In the genomic region with DNA sequence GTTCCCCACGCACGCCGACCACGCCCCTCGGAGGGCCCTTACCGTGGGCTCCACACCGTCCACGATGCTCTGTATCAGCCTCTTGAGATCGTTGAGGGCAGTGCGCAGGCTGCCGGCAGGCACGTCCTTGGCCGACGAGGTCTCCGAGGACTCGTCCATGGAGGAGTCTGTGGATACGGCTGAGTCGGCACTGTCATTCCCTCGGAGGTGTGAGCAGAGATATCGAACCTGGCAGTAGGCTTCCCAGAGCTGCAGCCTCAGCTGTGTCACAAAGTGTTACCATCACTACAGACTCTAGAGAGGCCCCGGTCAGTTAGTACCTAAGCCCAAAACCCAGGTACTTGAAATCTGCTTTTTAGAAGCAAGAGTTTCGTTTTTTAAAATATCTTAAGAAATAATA, we compare ENCODE assay signal across 27 mouse cellular contexts. TPM values are rescaled to one million over a fixed set of nuclear protein-coding genes. Genes with fewer than 3 reads are reported as not detected.
A peak's percentile ranks its signal among the peaks of the same experiment; 100 is the strongest.
DNase-seq lines count a peak whose midpoint lies in the region; ATAC-seq and TF ChIP-seq lines count a peak whose summit lies in the region.
"Had no signal": no experiment of that assay in that cellular context is flagged by ENCODE, and none has a peak within 500 bp of the region (broad histone marks: within the 10 kb centered on the region; RNA-seq: fewer than 3 reads in every experiment).

No protein-coding gene starts in this region.

- H3K27ac ChIP-seq in heart, embryonic 14.5 days (replicated peaks in 1 of 2; ENCODE audit: control insufficient read depth in 1 of 2, insufficient read depth in 1 of 2, low read depth in 2 of 2, low read length in 2 of 2), result no peak overlapping the region
- no peak overlapping the region for H3K27ac ChIP-seq in heart, adult 2 months
- H3K27ac ChIP-seq in lung, embryonic 15.5 days, result no peak overlapping the region
- H3K27ac ChIP-seq in hindbrain, postnatal 0 days, result no peak overlapping the region
- H3K27ac ChIP-seq: embryonic facial prominence, embryonic 10.5 days; embryonic facial prominence, embryonic 15.5 days; forebrain, embryonic 13.5 days; kidney, postnatal 0 days; limb, embryonic 13.5 days; liver, embryonic 13.5 days; macrophage; midbrain, embryonic 13.5 days; neural tube, embryonic 13.5 days had no signal

- no peaks in the 10 kb centered on the region for H3K36me3 ChIP-seq in heart, embryonic 14.5 days (ENCODE audit: control insufficient read depth, insufficient read depth, low read length)
- no peaks in the 10 kb centered on the region for H3K36me3 ChIP-seq in heart, adult 2 months (ENCODE audit: control insufficient read depth, insufficient read depth, low read length)
- H3K36me3 ChIP-seq in lung, embryonic 15.5 days, result no peaks in the 10 kb centered on the region
- H3K36me3 ChIP-seq in hindbrain, postnatal 0 days (ENCODE audit: insufficient read depth, low read length), result peaks cover 11% of the 10 kb centered on the region; the same call in 1 of the 2 replicates
- H3K36me3 ChIP-seq: embryonic facial prominence, embryonic 10.5 days; embryonic facial prominence, embryonic 15.5 days; limb, embryonic 13.5 days; liver, embryonic 13.5 days had no signal

- H3K79me2 ChIP-seq in heart, adult 2 months (replicated peaks; ENCODE audit: control insufficient read depth, insufficient read depth, low read length), result no peaks in the 10 kb centered on the region

- DNase-seq in heart, adult 11 months, result peak; percentile 85
- DNase-seq in heart, postnatal 4 days, result no peak
- no peak for DNase-seq in heart, adult 2 months
- DNase-seq in lung, postnatal 25 days (ENCODE audit: low spot score), result no peak
- DNase-seq in lung, postnatal 14 days, result peak; percentile 19
- no peak for DNase-seq in hindbrain, postnatal 0 days (ENCODE audit: low spot score)
- DNase-seq: cerebellum, adult 8-10 months; cerebellum, postnatal 25 days; gastrocnemius, postnatal 14 days; kidney, adult 8-10 months; kidney, postnatal 4 days; liver, embryonic 13.5 days; right cerebral cortex, postnatal 14 days; thymus, postnatal 4 days had no signal

- TF ChIP-seq EP300 in heart, adult 2 months (IDR thresholded peaks at IDR 0.05; ENCODE audit: insufficient read depth, low read depth, low read length), result no peak

- H3K4me3 ChIP-seq in heart, embryonic 14.5 days (ENCODE audit: control insufficient read depth in 1 of 2, insufficient read depth in 1 of 2, low read depth in 1 of 2, low read length in 2 of 2), result no peak overlapping the region
- H3K4me3 ChIP-seq in heart, adult 2 months, result no peak overlapping the region
- H3K4me3 ChIP-seq in lung, embryonic 15.5 days, result no peak overlapping the region
- no peak overlapping the region for H3K4me3 ChIP-seq in hindbrain, postnatal 0 days (ENCODE audit: low read length)
- H3K4me3 ChIP-seq: embryonic facial prominence, embryonic 10.5 days; embryonic facial prominence, embryonic 15.5 days; forebrain, embryonic 13.5 days; limb, embryonic 13.5 days; liver, embryonic 13.5 days; midbrain, embryonic 13.5 days; neural tube, embryonic 13.5 days had no signal

- H3K4me1 ChIP-seq in heart, embryonic 14.5 days (ENCODE audit: control insufficient read depth in 2 of 2, insufficient read depth in 2 of 2, low read length in 2 of 2), result no peaks in the 10 kb centered on the region
- H3K4me1 ChIP-seq in heart, adult 2 months (ENCODE audit: control insufficient read depth, insufficient read depth, low read length), result no peaks in the 10 kb centered on the region
- no peaks in the 10 kb centered on the region for H3K4me1 ChIP-seq in lung, embryonic 15.5 days
- no peaks in the 10 kb centered on the region for H3K4me1 ChIP-seq in hindbrain, postnatal 0 days (ENCODE audit: insufficient read depth, low read length)
- H3K4me1 ChIP-seq: limb, embryonic 13.5 days; liver, embryonic 13.5 days had no signal

- no peak for TF ChIP-seq POLR2A in heart, adult 2 months (IDR thresholded peaks at IDR 0.05; ENCODE audit: insufficient read depth, low read depth, low read length)

- no peak overlapping the region for H3K9ac ChIP-seq in heart, embryonic 14.5 days (ENCODE audit: low read length)
- H3K9ac ChIP-seq in heart, adult 2 months (ENCODE audit: low read depth, low read length), result no peak overlapping the region
- H3K9ac ChIP-seq in lung, embryonic 15.5 days, result no peak overlapping the region
- H3K9ac ChIP-seq in hindbrain, postnatal 0 days (replicated peaks; ENCODE audit: low read length), result no peak overlapping the region
- H3K9ac ChIP-seq: embryonic facial prominence, embryonic 15.5 days; forebrain, embryonic 13.5 days; limb, embryonic 13.5 days; liver, embryonic 13.5 days; midbrain, embryonic 13.5 days; neural tube, embryonic 13.5 days had no signal

- no peak; the same call in 1 of the 2 replicates for ATAC-seq in heart, embryonic 14.5 days (ENCODE audit: insufficient number of reproducible peaks, insufficient read depth, low FRiP score, low read depth)
- peak; percentile 58; the same call in 1 of the 2 replicates for ATAC-seq in lung, embryonic 15.5 days (ENCODE audit: borderline replicate concordance, extremely low read depth, low FRiP score, low TSS enrichment)
- no peak for ATAC-seq in hindbrain, postnatal 0 days
- ATAC-seq: CD4-positive, CD25-positive, alpha-beta regulatory T cell, adult 4 months; forebrain, embryonic 13.5 days; hindbrain, embryonic 16.5 days; intestine, embryonic 16.5 days; midbrain, embryonic 13.5 days had no signal

- no peak for TF ChIP-seq CTCF in heart, adult 2 months (IDR thresholded peaks at IDR 0.05)
- no peak for TF ChIP-seq CTCF in hindbrain, postnatal 0 days (IDR thresholded peaks at IDR 0.05; ENCODE audit: low read depth)

- peak overlapping the region; percentile 26 for H3K4me2 ChIP-seq in heart, embryonic 14.5 days (ENCODE audit: low read length)
- 0 out of 2 replicates have a peak overlapping the region, but pooled peaks have one; percentile 27 for H3K4me2 ChIP-seq in lung, embryonic 15.5 days
- H3K4me2 ChIP-seq in hindbrain, postnatal 0 days (ENCODE audit: low read depth, low read length), result no peak overlapping the region
- H3K4me2 ChIP-seq: embryonic facial prominence, embryonic 15.5 days; forebrain, embryonic 13.5 days; limb, embryonic 13.5 days; liver, embryonic 13.5 days; midbrain, embryonic 13.5 days; neural tube, embryonic 13.5 days had no signal

- intact Hi-C loops in heart, adult 2 months (cut with DNase I), result no loop called here

- WGBS in heart, embryonic 14.5 days, result 38% methylated on average over 22 of the region's 22 CpGs
- 46% methylated on average over 22 of the region's 22 CpGs for WGBS in heart, adult 2 months
- WGBS in lung, embryonic 15.5 days, result 28% methylated on average over 22 of the region's 22 CpGs
- WGBS in hindbrain, postnatal 0 days, result 79% methylated on average over 22 of the region's 22 CpGs

- H3K27me3 ChIP-seq in heart, embryonic 14.5 days (ENCODE audit: control insufficient read depth, insufficient read depth, low read length), result no peaks in the 10 kb centered on the region; the same call in 1 of the 2 replicates
- no peaks in the 10 kb centered on the region for H3K27me3 ChIP-seq in heart, adult 2 months (ENCODE audit: control insufficient read depth, insufficient read depth, low read length)
- H3K27me3 ChIP-seq in lung, embryonic 15.5 days, result no peaks in the 10 kb centered on the region
- no peaks in the 10 kb centered on the region for H3K27me3 ChIP-seq in hindbrain, postnatal 0 days (ENCODE audit: insufficient read depth, low read length)
- H3K27me3 ChIP-seq: embryonic facial prominence, embryonic 15.5 days; forebrain, embryonic 13.5 days; midbrain, embryonic 13.5 days; neural tube, embryonic 13.5 days had no signal

- H3K9me3 ChIP-seq in heart, embryonic 14.5 days (ENCODE audit: control insufficient read depth, low read length), result no peaks in the 10 kb centered on the region
- no peaks in the 10 kb centered on the region for H3K9me3 ChIP-seq in lung, embryonic 15.5 days
- H3K9me3 ChIP-seq in hindbrain, postnatal 0 days (ENCODE audit: low read length), result no peaks in the 10 kb centered on the region
- H3K9me3 ChIP-seq: embryonic facial prominence, embryonic 10.5 days; embryonic facial prominence, embryonic 15.5 days; forebrain, embryonic 13.5 days; limb, embryonic 13.5 days; midbrain, embryonic 13.5 days; neural tube, embryonic 13.5 days had no signal

RNA-seq across cellular contexts. Expression of a gene that starts 30.9 kb away (rescaled TPM):
- total RNA-seq in heart, postnatal 4 days (2021), result 10 to 100 TPM; 56.8 to 58.2 TPM
- 19.2 and 20.1 TPM in 2 replicates for polyA plus RNA-seq in heart, embryonic 14.5 days (2014; fragmentation: Nextera tagmentation; extraction: Ambion mirVana)
- total RNA-seq in heart, adult 2 months (2021), result 10 to 100 TPM; 41.2 to 48.6 TPM
- 40.1 and 44.9 TPM in 2 replicates for polyA plus RNA-seq in heart, adult 2 months (2012; rRNA removed)
- 14.7 and 17.5 TPM in 2 replicates for polyA plus RNA-seq in lung, embryonic 15.5 days (2015; fragmentation: Nextera tagmentation; extraction: Ambion mirVana)
- 80.5 and 88.1 TPM in 2 replicates for total RNA-seq in hindbrain, postnatal 0 days (2014; rRNA removed)
- polyA plus RNA-seq in hindbrain, postnatal 0 days (2015; fragmentation: Nextera tagmentation; extraction: Ambion mirVana), result 22.2 and 25.3 TPM in 2 replicates

Comparison
In these comparisons a context has a peak if more than half of its experiments do, and no peak if none do; other contexts are left out.
1. DNase-seq: peak in heart, adult 11 months (single experiment) and lung, postnatal 14 days (single experiment); none in heart, postnatal 4 days (single experiment), heart, adult 2 months (0 of 2), lung, postnatal 25 days (single experiment) and hindbrain, postnatal 0 days (single experiment).